Mouse (Mus musculus) heart, embryonic 13.5 days (tissue): ENCODE results near the gene Bag2. TPM values are rescaled to one million over a fixed set of nuclear protein-coding genes. Genes with fewer than 3 reads are reported as not detected.

ENCODE experiments used
- ATAC-seq: fragments of 200-750 bp; cut with Nextera tagmentation; 2 replicates; pipeline ENCODE4 v1.8.0; 2017; ENCODE audit warnings: moderate TSS enrichment; ENCODE audit not compliant: insufficient number of reproducible peaks, low FRiP score, low TSS enrichment; ENCODE audit errors: extremely low read depth
- H3K27ac ChIP-seq: fragments of 300-500 bp; sonication (generic); replicated peaks from 2 replicates; pipeline ENCODE4 v1.5.1; 2015; ENCODE audit warnings: moderate library complexity, mild to moderate bottlenecking, inconsistent platforms
- H3K27me3 ChIP-seq: fragments of 300-500 bp; sonication (generic); replicated peaks from 2 replicates; pipeline ENCODE4 v1.6.1; 2015; ENCODE audit warnings: mild to moderate bottlenecking, inconsistent platforms
- H3K36me3 ChIP-seq: fragments of 300-500 bp; sonication (generic); 2 replicates; pipeline ENCODE4 v1.6.1; 2015; ENCODE audit warnings: mild to moderate bottlenecking, inconsistent platforms
- H3K4me1 ChIP-seq: fragments of 300-500 bp; sonication (generic); 2 replicates; pipeline ENCODE4 v1.6.1; 2015; ENCODE audit warnings: inconsistent platforms
- H3K4me2 ChIP-seq: fragments of 300-500 bp; sonication (generic); 2 replicates; pipeline ENCODE4 v1.6.1; 2015; ENCODE audit warnings: inconsistent platforms, mild to moderate bottlenecking, moderate library complexity
- H3K4me3 ChIP-seq: fragments of 300-500 bp; sonication (generic); 2 replicates; pipeline ENCODE4 v1.5.1; 2015; ENCODE audit warnings: moderate library complexity, mild to moderate bottlenecking, inconsistent platforms
- H3K9ac ChIP-seq: fragments of 300-500 bp; sonication (generic); 2 replicates; pipeline ENCODE4 v1.6.1; 2015; ENCODE audit warnings: inconsistent platforms, mild to moderate bottlenecking, moderate library complexity
- H3K9me3 ChIP-seq: fragments of 300-500 bp; sonication (generic); 2 replicates; pipeline ENCODE4 v1.6.1; 2016; ENCODE audit warnings: inconsistent platforms
- WGBS: fragments of 180-500 bp; shearing (Covaris S2); methylation state at CpG from one replicate; pipeline ENCODE4 v1.1.7; 2015; ENCODE audit warnings: mixed read lengths; 5-methylcytosine and 5-hydroxymethylcytosine counted together
- polyA plus RNA-seq: library from polyadenylated mRNA; unstranded; fragments of >200 nt; fragmentation: Nextera tagmentation; extraction: Ambion mirVana; gene quantifications from 2 replicates; pipeline ENCODE4 v1.2.1, GENCODE M21; 2015

The Bag2 gene
- polyA plus RNA-seq, 1 experiment from 2014 or later = 69.4 TPM

DNA sequence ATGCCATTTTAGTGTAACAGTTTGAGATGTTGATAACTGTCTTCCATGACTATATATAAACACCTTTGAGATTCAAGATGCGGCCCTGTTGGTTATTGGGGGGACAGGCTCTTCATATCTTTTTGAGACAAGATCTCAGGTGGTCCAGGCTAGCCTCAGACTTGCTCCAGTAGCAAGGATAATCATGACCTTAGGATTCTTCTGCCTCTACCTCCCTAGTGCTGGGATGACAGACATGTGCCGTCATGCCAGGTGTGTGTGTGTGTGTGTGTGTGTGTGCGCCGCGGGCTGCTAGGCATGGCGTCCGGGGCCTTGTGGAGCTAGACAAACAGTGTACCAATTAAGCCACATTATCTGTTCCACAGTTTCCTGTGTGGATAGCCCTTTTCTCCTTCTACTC, 36.6 kb downstream of the Bag2 start:
- Histone ChIP-seq H3K4me3 (peak overlapping the region; percentile 81), H3K27ac (no peak overlapping the region), H3K4me2 (peak overlapping the region; percentile 77), H3K4me1 (peaks cover 8% of the 10 kb centered on the region), H3K27me3 (no peaks in the 10 kb centered on the region), H3K36me3 (peaks cover 42% of the 10 kb centered on the region), H3K9me3 (no peaks in the 10 kb centered on the region), H3K9ac (0 out of 2 replicates have a peak overlapping the region, but pooled peaks have one; percentile 42)
- ATAC-seq = no peak
- 71% methylated on average over 7 of the region's 7 CpGs for WGBS

DNA sequence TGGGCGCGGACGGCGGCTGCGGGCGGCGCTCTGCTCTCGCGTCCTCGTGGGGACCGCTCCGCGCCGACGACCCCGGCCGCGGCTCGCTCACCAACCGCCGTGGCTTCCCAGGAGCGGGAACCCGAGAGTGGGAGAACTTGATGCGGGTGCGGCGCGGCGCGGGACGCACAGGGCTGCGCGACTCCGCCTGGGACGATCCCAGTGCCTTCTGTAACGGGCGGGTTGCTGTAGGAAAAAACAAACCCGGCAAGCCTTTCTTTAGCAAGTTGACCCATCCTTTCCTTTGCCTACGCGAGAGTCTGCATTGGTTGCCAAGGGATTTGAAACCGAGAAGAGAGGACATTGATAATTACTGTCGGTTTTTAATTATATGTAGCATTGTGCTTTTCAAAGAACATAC, 37.4 kb downstream of the Bag2 start:
- Histone ChIP-seq H3K36me3 (peaks cover 34% of the 10 kb centered on the region), H3K4me2 (peak overlapping the region; percentile 77), H3K4me1 (peaks cover 8% of the 10 kb centered on the region), H3K27me3 (no peaks in the 10 kb centered on the region), H3K27ac (peak overlapping the region; percentile 76), H3K9me3 (no peaks in the 10 kb centered on the region), H3K4me3 (peak overlapping the region; percentile 81), H3K9ac (peak overlapping the region; percentile 92)
- WGBS = 0% methylated on average over 28 of the region's 41 CpGs
- no peak for ATAC-seq

DNA sequence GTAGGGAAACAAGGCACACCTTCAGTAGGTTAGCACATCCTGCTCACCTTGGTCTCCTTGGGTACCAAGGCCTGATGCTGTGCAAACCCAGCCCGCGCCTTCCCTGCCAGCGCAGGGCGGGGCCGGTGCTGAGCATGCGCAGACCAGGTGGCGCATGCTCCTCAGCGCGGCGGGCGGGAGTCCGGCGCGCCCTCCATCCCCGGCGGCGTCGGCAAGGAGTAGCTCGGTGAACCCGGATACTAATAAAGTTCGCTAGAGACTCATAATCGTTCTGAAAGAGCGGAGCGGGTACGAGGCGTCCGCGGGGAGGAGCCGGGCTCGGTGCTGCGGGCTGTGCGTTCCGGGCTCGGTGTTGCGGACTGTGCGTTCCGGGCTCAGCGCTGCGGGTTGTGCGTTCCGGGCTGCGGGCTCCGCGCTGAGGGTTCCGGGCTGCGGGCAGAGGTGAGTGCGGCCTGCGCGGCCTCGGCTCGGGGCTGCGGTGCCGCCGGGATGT, 37.8 kb downstream of the Bag2 start, which contains the start of gene Rab23:
Gene Rab23, plus strand, starts transcription at position 155 of the 493 bp plus-strand sequence.
- peak within 1 kb of the TSS; percentile 76 for H3K27ac ChIP-seq
- peak within 1 kb of the TSS; percentile 92 for H3K9ac ChIP-seq
- peak within 1 kb of the TSS; percentile 81 for H3K4me3 ChIP-seq
- H3K4me1 ChIP-seq = peaks cover 8% of the 10 kb centered on the region
- H3K9me3 ChIP-seq = no peaks in the 10 kb centered on the region
- H3K4me2 ChIP-seq = peak within 1 kb of the TSS; percentile 77
- peaks cover 30% of the 10 kb centered on the region for H3K36me3 ChIP-seq
- under 1% methylated on average over 48 of the region's 54 CpGs for WGBS
- H3K27me3 ChIP-seq = no peaks in the 10 kb centered on the region
- ATAC-seq = peak; percentile 73

DNA sequence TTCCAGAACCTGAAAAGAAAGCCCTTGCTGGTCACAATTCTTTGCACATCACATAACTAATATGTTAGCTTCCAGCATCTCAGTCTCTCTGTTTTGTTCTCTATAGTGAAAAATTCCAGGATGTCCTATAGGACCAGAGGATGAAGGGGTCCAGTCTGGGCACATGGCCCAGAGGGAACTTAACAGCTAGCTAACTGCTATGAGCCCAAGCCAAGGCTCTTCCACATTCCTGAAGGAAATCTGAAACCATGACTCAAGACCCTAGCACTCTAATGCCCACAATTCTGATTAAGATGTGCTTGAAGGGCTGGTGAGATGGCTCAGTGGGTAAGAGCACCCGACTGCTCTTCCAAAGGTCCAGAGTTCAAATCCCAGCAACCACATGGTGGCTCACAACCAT, 40.0 kb downstream of the Bag2 start:
- no peak overlapping the region for H3K9ac ChIP-seq
- H3K27me3 ChIP-seq = 0 out of 2 replicates have a peak, but pooled peaks cover 6% of the 10 kb centered on the region
- no peak overlapping the region for H3K4me2 ChIP-seq
- no peak overlapping the region for H3K27ac ChIP-seq
- peaks cover 11% of the 10 kb centered on the region for H3K36me3 ChIP-seq
- no peak overlapping the region for H3K4me3 ChIP-seq
- peaks cover 8% of the 10 kb centered on the region for H3K4me1 ChIP-seq
- no peaks in the 10 kb centered on the region for H3K9me3 ChIP-seq
- WGBS = 76% methylated on average over 1 of the region's 1 CpGs
- no peak for ATAC-seq

DNA sequence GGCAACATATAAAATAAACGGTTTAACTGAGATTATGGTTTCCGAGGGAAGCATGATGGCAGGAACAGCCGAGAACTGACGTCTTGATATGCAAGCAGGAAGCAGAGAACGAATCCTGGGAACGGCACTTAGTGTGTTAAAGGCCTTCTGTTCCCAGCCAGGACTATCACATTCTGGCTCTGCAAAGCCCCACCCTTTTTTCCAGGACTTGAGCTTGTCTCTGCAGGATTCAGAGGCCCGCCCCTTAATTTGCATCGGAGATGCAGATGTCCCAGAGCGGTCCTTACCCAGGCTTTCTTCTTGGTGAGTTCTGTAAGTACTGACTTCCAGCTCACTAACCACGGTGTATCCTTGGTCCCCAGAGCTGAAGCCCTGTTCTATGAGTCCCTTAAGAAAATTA, 42.8 kb downstream of the Bag2 start:
- Histone ChIP-seq H3K4me3 (no peak overlapping the region), H3K36me3 (no peaks in the 10 kb centered on the region), H3K27me3 (0 out of 2 replicates have a peak, but pooled peaks cover 6% of the 10 kb centered on the region), H3K9me3 (no peaks in the 10 kb centered on the region), H3K9ac (no peak overlapping the region), H3K4me2 (peak overlapping the region; percentile 42), H3K4me1 (no peaks in the 10 kb centered on the region; the same call in 1 of the 2 replicates), H3K27ac (no peak overlapping the region)
- ATAC-seq = no peak
- WGBS = 6% methylated on average over 10 of the region's 10 CpGs

DNA sequence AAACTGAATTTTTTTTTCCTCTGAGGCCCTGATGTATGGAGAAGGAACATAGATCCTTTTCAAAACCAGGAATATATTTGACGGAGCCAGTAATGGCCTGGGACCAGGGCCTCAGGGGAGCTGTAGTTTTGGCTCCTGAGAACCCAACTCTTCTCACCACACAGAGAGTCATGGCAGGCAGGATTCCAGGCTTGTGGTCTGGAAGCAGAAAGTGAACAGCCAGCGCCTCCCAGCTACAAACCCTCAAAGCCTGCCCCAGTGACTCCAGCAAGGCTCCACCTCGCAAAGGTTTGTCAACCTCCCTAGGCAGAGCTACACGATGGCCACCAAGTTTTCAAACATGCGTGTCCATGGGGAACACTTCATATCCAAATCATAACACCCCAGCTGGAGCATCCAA, 45.6 kb downstream of the Bag2 start:
- Histone ChIP-seq H3K36me3 (no peaks in the 10 kb centered on the region), H3K4me2 (no peak overlapping the region), H3K9ac (no peak overlapping the region), H3K4me1 (no peaks in the 10 kb centered on the region; the same call in 1 of the 2 replicates), H3K9me3 (no peaks in the 10 kb centered on the region), H3K27ac (no peak overlapping the region), H3K4me3 (no peak overlapping the region), H3K27me3 (0 out of 2 replicates have a peak, but pooled peaks cover 6% of the 10 kb centered on the region)
- WGBS = 83% methylated on average over 5 of the region's 5 CpGs
- no peak for ATAC-seq

DNA sequence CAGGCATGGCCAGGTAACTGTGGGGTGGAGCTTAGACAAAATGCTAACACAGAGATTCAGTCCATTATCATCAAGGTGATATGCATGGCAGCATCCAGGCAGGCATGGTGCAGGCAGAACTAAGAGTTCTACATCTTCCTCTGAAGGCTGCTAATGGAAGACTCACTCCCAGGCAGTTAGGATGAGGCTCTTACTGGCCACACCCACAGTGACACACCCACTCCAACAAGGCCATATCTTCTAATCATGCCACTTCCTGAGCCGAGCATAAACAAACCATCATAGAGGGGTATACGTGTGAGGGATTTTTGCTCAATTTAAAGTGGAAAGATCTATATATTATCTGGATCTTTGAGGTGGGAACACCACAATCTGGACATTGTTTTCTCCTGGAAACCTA, 48.0 kb downstream of the Bag2 start:
- WGBS = 58% methylated on average over 2 of the region's 2 CpGs

DNA sequence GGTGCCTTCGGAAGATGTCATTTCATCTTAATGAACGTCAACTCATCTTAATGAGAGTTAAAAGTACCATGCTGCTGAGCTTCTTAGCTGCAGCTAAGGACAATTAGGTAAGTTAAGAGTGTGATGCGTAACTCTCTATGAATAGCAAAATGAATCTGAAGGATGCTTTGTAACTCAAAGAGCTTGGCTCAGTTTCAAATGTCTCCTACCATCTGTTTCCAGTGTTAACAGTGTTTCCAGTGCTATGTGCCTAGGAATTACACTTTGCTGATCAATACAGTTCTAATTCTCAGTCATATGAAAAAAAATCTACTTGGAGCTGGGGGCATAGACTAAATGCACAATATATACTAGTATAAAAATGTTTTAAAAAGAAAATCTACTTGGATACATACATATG, 56.4 kb downstream of the Bag2 start:
- H3K4me3 ChIP-seq = no peak overlapping the region
- no peaks in the 10 kb centered on the region for H3K36me3 ChIP-seq
- H3K9me3 ChIP-seq = no peaks in the 10 kb centered on the region
- 80% methylated on average over 3 of the region's 3 CpGs for WGBS
- H3K27ac ChIP-seq = no peak overlapping the region
- H3K4me2 ChIP-seq = no peak overlapping the region
- no peaks in the 10 kb centered on the region for H3K27me3 ChIP-seq
- no peak overlapping the region for H3K9ac ChIP-seq
- H3K4me1 ChIP-seq = no peaks in the 10 kb centered on the region
- ATAC-seq = no peak

More for the DNA sequence above, 48.0 kb downstream of the Bag2 start:
- Histone ChIP-seq H3K4me2 (no peak overlapping the region), H3K9ac (no peak overlapping the region), H3K9me3 (no peaks in the 10 kb centered on the region), H3K36me3 (no peaks in the 10 kb centered on the region), H3K27ac (no peak overlapping the region), H3K4me3 (no peak overlapping the region), H3K4me1 (no peaks in the 10 kb centered on the region; the same call in 1 of the 2 replicates), H3K27me3 (0 out of 2 replicates have a peak, but pooled peaks cover 6% of the 10 kb centered on the region)
- ATAC-seq = no peak

DNA sequence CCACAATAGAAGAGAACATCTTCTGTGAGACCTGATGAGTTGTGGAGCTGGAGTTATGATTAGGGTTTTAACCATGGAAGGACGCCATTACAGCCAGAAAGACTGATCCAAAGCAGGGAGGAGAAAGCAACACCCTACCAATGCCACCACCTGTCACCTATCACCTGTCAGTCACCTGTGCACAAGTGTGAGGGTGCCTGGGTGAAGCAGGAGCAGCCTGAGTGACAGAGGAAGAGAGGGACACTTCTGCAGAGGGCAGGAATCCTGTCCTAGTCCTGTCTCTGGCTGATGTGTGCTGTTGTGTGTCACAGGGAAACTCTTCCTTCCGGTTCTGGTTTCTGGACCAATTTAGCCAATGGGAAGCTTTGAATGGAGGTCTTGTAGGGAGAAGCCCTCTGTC, 61.6 kb downstream of the Bag2 start:
- Histone ChIP-seq H3K4me3 (no peak overlapping the region), H3K9ac (no peak overlapping the region), H3K9me3 (no peaks in the 10 kb centered on the region), H3K27me3 (no peaks in the 10 kb centered on the region; the same call in 1 of the 2 replicates), H3K36me3 (no peaks in the 10 kb centered on the region), H3K27ac (no peak overlapping the region), H3K4me2 (no peak overlapping the region), H3K4me1 (no peaks in the 10 kb centered on the region)
- 70% methylated on average over 2 of the region's 2 CpGs for WGBS
- ATAC-seq = no peak

Other genes starting within 250 kb of the Bag2 start
- 18.1 and 21.7 TPM in 2 replicates for gene Prim2, start 88.0 kb downstream of the Bag2 start, polyA plus RNA-seq
- gene Rab23, start 37.9 kb downstream of the Bag2 start, polyA plus RNA-seq = 14.1 and 14.5 TPM in 2 replicates
- 12.4 and 14.6 TPM in 2 replicates for gene Zfp451, start 56.8 kb upstream of the Bag2 start, polyA plus RNA-seq
- gene Bend6, start 150.0 kb upstream of the Bag2 start, polyA plus RNA-seq = 4.4 and 4.6 TPM in 2 replicates
- gene Dst, start 150.4 kb upstream of the Bag2 start, polyA plus RNA-seq = 16.6 and 17.9 TPM in 2 replicates